18 mouse cellular contexts compared by ENCODE assay signal in genomic region chr6:87292911-87293851, GRCm38 (mm10). TPM values are rescaled to one million over a fixed set of nuclear protein-coding genes. Genes with fewer than 3 reads are reported as not detected.
"Had no signal": no experiment of that assay in that cellular context is flagged by ENCODE, and none has a peak within 500 bp of the region (broad histone marks: within the 10 kb centered on the region; RNA-seq: fewer than 3 reads in every experiment).

No protein-coding gene starts in this region.

- ATAC-seq: liver, postnatal 0 days; midbrain, embryonic 13.5 days had no signal

- H3K4me3 ChIP-seq: limb, embryonic 12.5 days; liver, embryonic 13.5 days; lung, embryonic 15.5 days; midbrain, embryonic 13.5 days had no signal

- H3K4me1 ChIP-seq: limb, embryonic 12.5 days; midbrain, embryonic 13.5 days had no signal

- DNase-seq: kidney, adult 9 months; kidney, postnatal 25 days; liver; liver, embryonic 13.5 days; liver, postnatal 0 days; lung, postnatal 36 days; retina, postnatal 1 day; right cerebral cortex, postnatal 4 days; spleen, adult 18-20 months; thymus, postnatal 4 days had no signal

- H3K36me3 ChIP-seq: liver, embryonic 13.5 days; lung, embryonic 15.5 days; midbrain, embryonic 13.5 days had no signal

- H3K27ac ChIP-seq: limb, embryonic 12.5 days; liver, embryonic 13.5 days; lung, embryonic 15.5 days; midbrain, embryonic 13.5 days had no signal

- H3K9me3 ChIP-seq: limb, embryonic 12.5 days; liver, embryonic 13.5 days; lung, embryonic 15.5 days; midbrain, embryonic 13.5 days had no signal

- H3K9ac ChIP-seq: limb, embryonic 12.5 days; liver, embryonic 13.5 days; liver, postnatal 0 days; lung, embryonic 15.5 days; midbrain, embryonic 13.5 days had no signal

- H3K27me3 ChIP-seq: limb, embryonic 12.5 days; liver, embryonic 13.5 days; lung, embryonic 15.5 days; midbrain, embryonic 13.5 days had no signal

- H3K4me2 ChIP-seq: limb, embryonic 12.5 days; liver, embryonic 13.5 days; lung, embryonic 15.5 days; midbrain, embryonic 13.5 days had no signal

RNA-seq across cellular contexts. Expression of gene Antxr1, which starts 42.4 kb away (rescaled TPM):
- total RNA-seq: neutrophil, adult 5-6 weeks had no signal

RNA-seq across cellular contexts. Expression of gene Gkn1, which starts 57.6 kb away (rescaled TPM):
- total RNA-seq: layer of hippocampus, postnatal 25 days; megakaryocyte progenitor cell, adult 5-6 weeks; midbrain, postnatal 0 days; neutrophil, adult 5-6 weeks had no signal
- polyA plus RNA-seq: limb, embryonic 12.5 days; liver, embryonic 13.5 days; liver, postnatal 0 days; lung, embryonic 15.5 days; midbrain, embryonic 13.5 days; midbrain, postnatal 0 days; neural tube, embryonic 11.5 days had no signal
